Mouse (Mus musculus): ENCODE measurements around the gene Atp6v0e. TPM values are rescaled to one million over a fixed set of nuclear protein-coding genes. Genes with fewer than 3 reads are reported as not detected.

Atp6v0e gene
- polyA plus RNA-seq, 1 experiment from 2014 or later, result 154 TPM

GRCm38 (mm10) chr17:26686334-26687000, 23.4 kb downstream of the Atp6v0e start:
- no peak for ATAC-seq (ENCODE audit: insufficient read depth)
- H3K4me3 ChIP-seq (replicated peaks), result no peak overlapping the region
- 70% methylated on average over 17 of the region's 17 CpGs for WGBS (ENCODE audit: insufficient replicate concordance)
- H3K36me3 ChIP-seq (replicated peaks), result peaks cover 38% of the 10 kb centered on the region
- no peak overlapping the region; the same call in 1 of the 2 replicates for H3K27ac ChIP-seq (replicated peaks)
- peaks cover 38% of the 10 kb centered on the region for H3K4me1 ChIP-seq (replicated peaks)
- no peaks in the 10 kb centered on the region for H3K27me3 ChIP-seq
- no peak overlapping the region for H3K4me2 ChIP-seq
- H3K9ac ChIP-seq, result no peak overlapping the region
- H3K9me3 ChIP-seq (replicated peaks), result no peaks in the 10 kb centered on the region

- no peak overlapping the region for H3K9ac ChIP-seq
- no peak overlapping the region for H3K4me2 ChIP-seq
- H3K36me3 ChIP-seq (replicated peaks), result peaks cover 24% of the 10 kb centered on the region
- H3K27me3 ChIP-seq, result no peaks in the 10 kb centered on the region
- no peak for ATAC-seq (ENCODE audit: insufficient read depth)
- H3K9me3 ChIP-seq (replicated peaks), result no peaks in the 10 kb centered on the region
- 73% methylated on average over 8 of the region's 8 CpGs for WGBS (ENCODE audit: insufficient replicate concordance)
- H3K4me3 ChIP-seq (replicated peaks), result no peak overlapping the region
- no peak overlapping the region for H3K27ac ChIP-seq (replicated peaks)
- peaks cover 39% of the 10 kb centered on the region for H3K4me1 ChIP-seq (replicated peaks)
Measured at GRCm38 (mm10) chr17:26688795-26689735, 26.0 kb downstream of the Atp6v0e start.

GRCm38 (mm10) chr17:26689810-26690209, 26.8 kb downstream of the Atp6v0e start:
- Histone ChIP-seq H3K9ac (no peak overlapping the region), H3K4me2 (no peak overlapping the region), H3K4me3 (replicated peaks) (no peak overlapping the region), H3K27ac (replicated peaks) (no peak overlapping the region), H3K36me3 (replicated peaks) (peaks cover 24% of the 10 kb centered on the region; the same call in 1 of the 2 replicates), H3K9me3 (replicated peaks) (no peaks in the 10 kb centered on the region), H3K27me3 (no peaks in the 10 kb centered on the region), H3K4me1 (replicated peaks) (peaks cover 43% of the 10 kb centered on the region)
- WGBS (ENCODE audit: insufficient replicate concordance), result 28% methylated on average over 2 of the region's 2 CpGs
- no peak for ATAC-seq (ENCODE audit: insufficient read depth)

GRCm38 (mm10) chr17:26690236-26690635, 27.2 kb downstream of the Atp6v0e start:
- H3K36me3 ChIP-seq (replicated peaks), result peaks cover 24% of the 10 kb centered on the region; the same call in 1 of the 2 replicates
- H3K4me2 ChIP-seq, result no peak overlapping the region
- H3K27ac ChIP-seq (replicated peaks), result no peak overlapping the region
- ATAC-seq (ENCODE audit: insufficient read depth), result no peak
- H3K9ac ChIP-seq, result no peak overlapping the region
- H3K27me3 ChIP-seq, result no peaks in the 10 kb centered on the region
- H3K9me3 ChIP-seq (replicated peaks), result no peaks in the 10 kb centered on the region
- H3K4me1 ChIP-seq (replicated peaks), result peaks cover 43% of the 10 kb centered on the region
- no peak overlapping the region for H3K4me3 ChIP-seq (replicated peaks)
- 71% methylated on average over 5 of the region's 5 CpGs for WGBS (ENCODE audit: insufficient replicate concordance)

GRCm38 (mm10) chr17:26691110-26691509, 28.1 kb downstream of the Atp6v0e start:
- no peak overlapping the region for H3K9ac ChIP-seq
- no peaks in the 10 kb centered on the region for H3K27me3 ChIP-seq
- H3K9me3 ChIP-seq (replicated peaks), result no peaks in the 10 kb centered on the region
- peaks cover 32% of the 10 kb centered on the region for H3K36me3 ChIP-seq (replicated peaks)
- peaks cover 43% of the 10 kb centered on the region for H3K4me1 ChIP-seq (replicated peaks)
- H3K4me3 ChIP-seq (replicated peaks), result no peak overlapping the region
- H3K4me2 ChIP-seq, result no peak overlapping the region
- 72% methylated on average over 7 of the region's 7 CpGs for WGBS (ENCODE audit: insufficient replicate concordance)
- H3K27ac ChIP-seq (replicated peaks), result no peak overlapping the region
- no peak for ATAC-seq (ENCODE audit: insufficient read depth)

GRCm38 (mm10) chr17:26693424-26693823, 30.4 kb downstream of the Atp6v0e start:
- Histone ChIP-seq H3K4me1 (replicated peaks) (peaks cover 32% of the 10 kb centered on the region), H3K9me3 (replicated peaks) (no peaks in the 10 kb centered on the region), H3K4me3 (replicated peaks) (no peak overlapping the region), H3K27me3 (no peaks in the 10 kb centered on the region), H3K36me3 (replicated peaks) (peaks cover 44% of the 10 kb centered on the region), H3K4me2 (no peak overlapping the region), H3K27ac (replicated peaks) (no peak overlapping the region), H3K9ac (no peak overlapping the region)
- ATAC-seq (ENCODE audit: insufficient read depth), result no peak
- 81% methylated on average over 7 of the region's 7 CpGs for WGBS (ENCODE audit: insufficient replicate concordance)

- Histone ChIP-seq H3K4me1 (replicated peaks) (peaks cover 28% of the 10 kb centered on the region), H3K27ac (replicated peaks) (no peak overlapping the region), H3K9me3 (replicated peaks) (no peaks in the 10 kb centered on the region), H3K4me3 (replicated peaks) (no peak overlapping the region), H3K27me3 (no peaks in the 10 kb centered on the region), H3K4me2 (no peak overlapping the region), H3K36me3 (replicated peaks) (peaks cover 50% of the 10 kb centered on the region), H3K9ac (no peak overlapping the region)
- ATAC-seq (ENCODE audit: insufficient read depth), result no peak
- 71% methylated on average over 7 of the region's 7 CpGs for WGBS (ENCODE audit: insufficient replicate concordance)
Measured at GRCm38 (mm10) chr17:26694171-26694570, 31.1 kb downstream of the Atp6v0e start.

- no peaks in the 10 kb centered on the region for H3K9me3 ChIP-seq (replicated peaks)
- H3K27ac ChIP-seq (replicated peaks), result no peak overlapping the region
- no peak for ATAC-seq (ENCODE audit: insufficient read depth)
- 91% methylated on average over 3 of the region's 3 CpGs for WGBS (ENCODE audit: insufficient replicate concordance)
- no peak overlapping the region for H3K4me3 ChIP-seq (replicated peaks)
- peaks cover 24% of the 10 kb centered on the region for H3K4me1 ChIP-seq (replicated peaks)
- no peak overlapping the region for H3K4me2 ChIP-seq
- no peak overlapping the region for H3K9ac ChIP-seq
- peaks cover 59% of the 10 kb centered on the region for H3K36me3 ChIP-seq (replicated peaks)
- no peaks in the 10 kb centered on the region for H3K27me3 ChIP-seq
Measured at GRCm38 (mm10) chr17:26695193-26695592, 32.2 kb downstream of the Atp6v0e start.

GRCm38 (mm10) chr17:26698846-26699245, 35.8 kb downstream of the Atp6v0e start:
- Histone ChIP-seq H3K27ac (replicated peaks) (no peak overlapping the region), H3K4me2 (no peak overlapping the region), H3K4me3 (replicated peaks) (no peak overlapping the region), H3K36me3 (replicated peaks) (peaks cover 72% of the 10 kb centered on the region), H3K9me3 (replicated peaks) (no peaks in the 10 kb centered on the region), H3K9ac (no peak overlapping the region), H3K27me3 (no peaks in the 10 kb centered on the region), H3K4me1 (replicated peaks) (0 out of 2 replicates have a peak, but pooled peaks cover 23% of the 10 kb centered on the region)
- no peak for ATAC-seq (ENCODE audit: insufficient read depth)
- WGBS (ENCODE audit: insufficient replicate concordance), result 73% methylated on average over 5 of the region's 5 CpGs

GRCm38 (mm10) chr17:26699819-26700616, 37.0 kb downstream of the Atp6v0e start:
- H3K4me3 ChIP-seq (replicated peaks), result no peak overlapping the region
- H3K9me3 ChIP-seq (replicated peaks), result no peaks in the 10 kb centered on the region
- H3K4me1 ChIP-seq (replicated peaks), result 0 out of 2 replicates have a peak, but pooled peaks cover 19% of the 10 kb centered on the region
- H3K9ac ChIP-seq, result no peak overlapping the region
- peak; percentile 51 for ATAC-seq (ENCODE audit: insufficient read depth)
- 78% methylated on average over 10 of the region's 10 CpGs for WGBS (ENCODE audit: insufficient replicate concordance)
- no peak overlapping the region for H3K4me2 ChIP-seq
- peaks cover 70% of the 10 kb centered on the region for H3K36me3 ChIP-seq (replicated peaks)
- H3K27ac ChIP-seq (replicated peaks), result 0 out of 2 replicates have a peak overlapping the region, but pooled peaks have one; percentile 14
- no peaks in the 10 kb centered on the region for H3K27me3 ChIP-seq
